Mouse (Mus musculus) forebrain, embryonic 11.5 days (tissue): ENCODE data around the gene Hcn2. TPM values are rescaled to one million over a fixed set of nuclear protein-coding genes. Genes with fewer than 3 reads are reported as not detected.
"Not testable (repeated sequence)": the region's sequence is repeated elsewhere in the genome, so short reads cannot be mapped to it uniquely, and the experiment has no call there.

Source experiments
- ATAC-seq: fragments of 200-750 bp; cut with Nextera tagmentation; replicated peaks from 2 replicates; pipeline ENCODE4 v1.8.0; 2017; ENCODE audit warnings: moderate TSS enrichment; ENCODE audit not compliant: low FRiP score
- DNase-seq: peaks from one replicate; pipeline ENCODE4 v3.0.0-alpha.2; 2017; ENCODE audit warnings: low spot score
- H3K27ac ChIP-seq: fragments of 300-500 bp; sonication (generic); 2 replicates; pipeline ENCODE4 v1.5.1; 2014; ENCODE audit warnings: low read depth, low read length
- H3K27me3 ChIP-seq: fragments of 300-500 bp; sonication (generic); 2 replicates; pipeline ENCODE4 v1.6.1; 2014; ENCODE audit warnings: mild to moderate bottlenecking, low read length, mixed read lengths; ENCODE audit not compliant: control insufficient read depth, insufficient read depth
- H3K36me3 ChIP-seq: fragments of 300-500 bp; sonication (generic); 2 replicates; pipeline ENCODE4 v1.6.1; 2014; ENCODE audit warnings: mild to moderate bottlenecking, low read length, moderate library complexity, mixed read lengths; ENCODE audit not compliant: control insufficient read depth, insufficient read depth
- H3K4me1 ChIP-seq: fragments of 300-500 bp; sonication (generic); replicated peaks from 2 replicates; pipeline ENCODE4 v1.6.1; 2014; ENCODE audit warnings: low read length, mixed read lengths; ENCODE audit not compliant: control insufficient read depth, insufficient read depth
- H3K4me2 ChIP-seq: fragments of 300-500 bp; sonication (generic); 2 replicates; pipeline ENCODE4 v1.6.1; 2014; ENCODE audit warnings: low read depth, mild to moderate bottlenecking, low read length, moderate library complexity, mixed read lengths; ENCODE audit not compliant: severe bottlenecking
- H3K4me3 ChIP-seq: fragments of 300-500 bp; sonication (generic); 2 replicates; pipeline ENCODE4 v1.5.1; 2014; ENCODE audit warnings: low read depth, low read length
- H3K9ac ChIP-seq: fragments of 300-500 bp; sonication (generic); 2 replicates; pipeline ENCODE4 v1.6.1; 2014; ENCODE audit warnings: low read length
- H3K9me3 ChIP-seq: fragments of 300-500 bp; sonication (generic); 2 replicates; pipeline ENCODE4 v1.6.1; 2016; ENCODE audit warnings: low read length, mixed read lengths; ENCODE audit not compliant: control insufficient read depth
- WGBS: fragments of 180-500 bp; shearing (Covaris S2); extraction: QIAGEN DNeasy Blood & Tissue Kit; methylation state at CpG from one replicate; pipeline ENCODE4 v1.1.7; 2014; 5-methylcytosine and 5-hydroxymethylcytosine counted together
- polyA plus RNA-seq: library from polyadenylated mRNA; unstranded; fragments of >200 nt; fragmentation: Nextera tagmentation; extraction: Ambion mirVana; gene quantifications from 2 replicates; pipeline ENCODE4 v1.2.1, GENCODE M21; 2014

Gene Hcn2
- polyA plus RNA-seq, 1 experiment from 2014 or later, result 0.15 TPM

GRCm38 (mm10) chr10:79694379-79694655 lies 22.1 kb upstream of the Hcn2 start:
- ATAC-seq (no peak), DNase-seq (no peak)
- no peaks in the 10 kb centered on the region for H3K27me3 ChIP-seq
- H3K9me3 ChIP-seq, result no peaks in the 10 kb centered on the region
- 87% methylated on average over 6 of the region's 6 CpGs for WGBS
- H3K36me3 ChIP-seq, result no peaks in the 10 kb centered on the region
- no peak overlapping the region for H3K4me3 ChIP-seq
- no peak overlapping the region for H3K4me2 ChIP-seq
- no peak overlapping the region for H3K9ac ChIP-seq
- H3K27ac ChIP-seq, result no peak overlapping the region
- no peaks in the 10 kb centered on the region for H3K4me1 ChIP-seq

DNA sequence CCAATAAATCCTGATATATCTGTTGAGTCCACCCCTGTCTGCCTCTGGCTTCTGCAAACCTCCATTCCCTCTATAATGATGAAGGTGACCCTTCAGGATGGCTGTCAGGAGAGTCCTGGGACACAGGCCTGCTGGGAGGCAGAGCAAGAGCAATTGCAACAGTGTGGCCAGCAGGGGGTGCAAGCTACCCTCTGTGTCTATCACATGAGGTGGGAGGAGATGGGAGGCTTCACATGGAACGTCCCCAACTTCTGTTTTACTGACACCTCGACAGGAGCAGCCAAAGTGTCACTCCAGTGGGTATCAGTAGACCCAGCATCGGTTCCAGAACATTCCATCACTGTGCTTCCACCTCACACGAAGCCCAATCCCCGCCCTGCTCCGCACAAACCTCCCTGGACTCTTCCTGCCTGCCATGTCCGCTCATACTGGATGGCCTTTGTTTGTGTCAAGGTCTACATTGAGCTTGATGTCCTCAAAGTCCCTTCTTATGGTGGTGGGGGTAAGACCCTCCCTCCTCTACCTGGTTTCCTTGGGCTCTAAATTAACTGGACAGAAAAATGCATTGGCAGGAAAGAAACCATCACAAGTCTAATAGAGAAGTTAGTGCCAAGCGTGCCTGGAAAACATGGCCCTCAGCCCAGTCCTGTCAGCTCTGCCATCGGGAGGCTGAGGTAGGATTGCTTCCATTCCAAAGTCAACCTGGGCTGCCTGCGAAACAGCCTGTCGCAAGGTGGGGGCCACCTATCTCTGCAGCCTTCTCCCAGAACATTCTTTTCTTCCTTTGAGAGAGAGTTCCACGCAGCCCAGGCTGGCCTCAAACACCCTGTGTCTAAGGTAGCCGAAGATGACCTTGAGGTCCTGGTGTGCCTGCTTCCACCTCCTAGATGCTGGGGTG lies 21.0 kb upstream of the Hcn2 start:
- 70% methylated on average over 13 of the region's 13 CpGs for WGBS
- Histone ChIP-seq H3K27ac (no peak overlapping the region), H3K9ac (no peak overlapping the region), H3K27me3 (no peaks in the 10 kb centered on the region), H3K4me1 (no peaks in the 10 kb centered on the region), H3K9me3 (no peaks in the 10 kb centered on the region), H3K4me3 (no peak overlapping the region), H3K4me2 (no peak overlapping the region), H3K36me3 (no peaks in the 10 kb centered on the region)
- DNase-seq (peak; percentile 83), ATAC-seq (peak; percentile 52)

- WGBS, result 67% methylated on average over 9 of the region's 9 CpGs
- DNase-seq (no peak), ATAC-seq (no peak)
- Histone ChIP-seq H3K9me3 (no peaks in the 10 kb centered on the region), H3K9ac (no peak overlapping the region), H3K4me1 (no peaks in the 10 kb centered on the region), H3K27me3 (no peaks in the 10 kb centered on the region), H3K36me3 (no peaks in the 10 kb centered on the region), H3K4me3 (no peak overlapping the region), H3K27ac (no peak overlapping the region), H3K4me2 (no peak overlapping the region)
Measured at GRCm38 (mm10) chr10:79696129-79696651, 20.2 kb upstream of the Hcn2 start.

DNA sequence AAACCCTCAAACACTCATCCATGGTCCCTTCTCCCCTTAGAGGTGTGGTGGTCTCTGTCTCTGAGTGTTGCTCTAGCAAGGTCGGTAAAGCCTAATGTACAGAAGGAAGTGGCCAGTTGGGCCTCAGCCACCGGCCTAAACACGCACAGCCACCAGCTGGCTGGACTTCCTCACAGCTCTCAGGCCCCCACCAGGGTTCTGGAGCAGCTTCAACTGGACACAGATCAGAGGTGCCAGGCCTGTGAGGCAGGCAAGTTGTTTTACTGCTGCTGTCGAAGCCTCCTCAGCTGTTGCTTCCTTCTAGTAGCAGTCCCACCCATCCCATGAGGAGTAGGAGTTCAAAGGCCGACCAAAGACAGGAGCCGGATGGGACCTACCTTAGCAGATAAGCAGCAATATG lies 18.5 kb upstream of the Hcn2 start:
- H3K4me2 ChIP-seq, result no peak overlapping the region
- H3K27ac ChIP-seq, result no peak overlapping the region
- ATAC-seq (no peak), DNase-seq (no peak)
- H3K36me3 ChIP-seq, result no peaks in the 10 kb centered on the region
- H3K27me3 ChIP-seq, result no peaks in the 10 kb centered on the region
- H3K9me3 ChIP-seq, result no peaks in the 10 kb centered on the region
- H3K9ac ChIP-seq, result no peak overlapping the region
- H3K4me3 ChIP-seq, result no peak overlapping the region
- H3K4me1 ChIP-seq, result no peaks in the 10 kb centered on the region
- WGBS, result 89% methylated on average over 6 of the region's 6 CpGs

DNA sequence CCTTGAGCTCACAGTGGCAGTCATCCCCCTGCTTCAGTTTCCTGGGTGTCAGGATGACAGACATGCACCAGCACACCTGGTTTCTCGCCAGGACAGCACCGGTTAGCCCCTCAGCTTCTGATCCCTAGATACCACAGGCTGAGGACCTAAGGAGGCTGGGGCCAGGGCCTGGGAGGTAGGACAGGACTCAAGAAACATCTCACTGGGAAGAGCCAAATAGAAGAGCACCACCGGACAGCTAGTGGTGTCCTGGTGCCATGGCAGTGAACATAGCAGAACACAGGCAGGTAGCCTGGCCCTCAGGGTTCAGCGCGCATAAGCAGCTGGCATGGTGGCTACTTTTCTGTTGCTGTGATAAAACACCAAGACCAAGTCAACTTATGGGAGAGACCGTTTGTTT lies 18.0 kb upstream of the Hcn2 start:
- H3K4me1 ChIP-seq, result no peaks in the 10 kb centered on the region
- H3K4me3 ChIP-seq, result no peak overlapping the region
- H3K9me3 ChIP-seq, result no peaks in the 10 kb centered on the region
- no peak for DNase-seq
- no peak for ATAC-seq
- H3K9ac ChIP-seq, result no peak overlapping the region
- WGBS, result 93% methylated on average over 6 of the region's 6 CpGs
- H3K4me2 ChIP-seq, result no peak overlapping the region
- no peaks in the 10 kb centered on the region for H3K36me3 ChIP-seq
- no peaks in the 10 kb centered on the region for H3K27me3 ChIP-seq
- H3K27ac ChIP-seq, result no peak overlapping the region

DNA sequence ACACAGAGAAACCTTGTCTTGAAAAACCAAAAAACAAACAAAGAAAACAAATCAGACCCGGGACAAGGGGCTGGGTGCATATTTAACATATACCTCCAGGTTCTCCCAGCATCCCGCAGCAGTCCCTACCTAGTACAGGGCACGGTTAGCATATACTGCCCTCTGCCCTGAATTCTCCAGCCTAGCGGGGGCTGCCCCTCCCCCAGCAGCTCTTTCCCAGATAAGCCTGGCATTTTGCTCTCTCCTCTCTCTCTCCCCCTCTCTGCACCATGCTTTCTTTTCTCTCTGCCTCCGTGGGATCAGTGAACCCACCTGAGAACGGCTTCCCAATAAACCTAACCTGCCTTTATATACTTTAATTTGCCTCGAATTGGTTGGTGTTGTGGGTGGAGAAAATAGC lies 15.8 kb upstream of the Hcn2 start:
- Histone ChIP-seq H3K27ac (no peak overlapping the region), H3K4me1 (peaks cover 8% of the 10 kb centered on the region), H3K9me3 (no peaks in the 10 kb centered on the region), H3K36me3 (no peaks in the 10 kb centered on the region), H3K4me2 (no peak overlapping the region), H3K4me3 (no peak overlapping the region), H3K27me3 (no peaks in the 10 kb centered on the region), H3K9ac (no peak overlapping the region)
- no peak for ATAC-seq
- no peak for DNase-seq
- 59% methylated on average over 7 of the region's 7 CpGs for WGBS

DNA sequence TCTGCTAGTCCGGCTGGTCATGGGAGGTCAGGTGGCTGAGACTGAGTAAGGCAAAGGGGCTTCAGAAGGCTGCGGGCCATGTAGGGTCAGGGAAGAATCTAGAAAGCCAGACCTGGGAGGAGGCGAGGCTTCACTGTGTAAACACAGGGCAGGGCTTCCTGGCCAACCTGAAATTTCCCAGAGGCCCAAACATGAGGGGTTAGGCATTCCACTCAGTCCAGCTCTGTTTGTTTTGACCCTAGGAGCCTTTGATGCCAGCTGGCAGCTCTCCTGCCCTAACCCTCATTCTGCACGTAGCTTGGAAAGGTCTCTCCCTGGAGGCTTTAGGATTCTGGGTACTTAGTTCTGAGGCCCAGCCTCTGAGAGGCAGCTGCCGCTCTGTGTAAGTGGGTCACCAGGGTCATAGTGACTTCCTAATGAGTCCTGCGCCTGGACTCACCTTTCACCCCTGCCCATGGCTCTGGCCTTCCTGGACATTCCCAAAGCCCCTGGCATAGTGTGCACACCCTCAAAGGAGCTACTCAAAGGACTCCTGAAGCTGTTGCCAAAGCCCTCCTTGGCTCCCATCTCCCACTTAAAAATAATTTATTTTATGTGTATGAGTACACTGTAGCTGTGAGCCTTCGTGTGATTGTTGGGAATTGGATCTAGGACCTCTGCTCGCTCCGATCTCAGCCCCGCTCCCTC lies 14.8 kb upstream of the Hcn2 start:
- Histone ChIP-seq H3K9me3 (no peaks in the 10 kb centered on the region), H3K9ac (no peak overlapping the region), H3K4me1 (peaks cover 13% of the 10 kb centered on the region), H3K36me3 (no peaks in the 10 kb centered on the region), H3K4me2 (no peak overlapping the region), H3K27me3 (no peaks in the 10 kb centered on the region), H3K4me3 (no peak overlapping the region), H3K27ac (no peak overlapping the region)
- WGBS, result 64% methylated on average over 10 of the region's 10 CpGs
- no peak for DNase-seq
- ATAC-seq, result no peak

DNA sequence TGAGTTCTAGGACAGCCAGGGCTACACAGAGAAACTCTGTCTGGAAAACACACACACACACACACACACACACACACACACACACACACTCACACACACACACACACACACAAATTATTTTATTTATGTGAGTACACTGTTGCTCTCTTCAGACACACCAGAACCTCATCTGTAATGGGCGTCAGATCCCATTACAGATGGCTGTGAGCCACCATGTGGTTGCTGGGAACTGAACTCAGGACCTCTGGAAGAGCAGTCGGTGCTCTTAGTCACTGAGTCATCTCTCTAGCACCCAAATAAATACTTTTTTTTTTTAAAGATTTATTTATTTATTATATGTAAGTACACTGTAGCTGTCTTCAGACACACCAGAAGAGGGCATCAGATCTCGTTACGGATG lies 13.5 kb upstream of the Hcn2 start:
- H3K4me2 ChIP-seq, ATAC-seq, H3K9me3 ChIP-seq, H3K36me3 ChIP-seq, DNase-seq, H3K27me3 ChIP-seq, H3K4me3 ChIP-seq, H3K9ac ChIP-seq, H3K27ac ChIP-seq: not testable (repeated sequence)
- H3K4me1 ChIP-seq, result peaks cover 16% of the 10 kb centered on the region
- 93% methylated on average over 3 of the region's 4 CpGs for WGBS
